In the genomic region with DNA sequence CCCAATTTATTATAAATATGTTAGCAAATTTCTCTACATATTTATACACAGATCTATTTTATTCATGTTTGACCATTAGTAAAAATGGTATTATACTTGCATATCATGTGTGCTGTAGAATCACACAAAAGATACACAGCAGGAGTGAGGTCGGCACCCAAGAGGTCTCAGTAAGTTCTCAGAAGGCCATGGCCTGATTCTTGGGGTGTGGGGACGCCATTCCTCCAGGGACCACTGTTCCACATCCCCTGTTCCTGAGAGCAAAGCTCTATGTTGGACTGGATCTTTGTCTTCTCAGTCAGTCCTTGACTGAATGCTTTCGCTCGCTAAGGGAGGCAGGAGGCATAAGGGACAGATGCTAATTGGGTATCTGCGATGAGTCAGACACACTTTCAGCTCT, we compare ENCODE assay signal across 15 mouse cellular contexts. TPM values are rescaled to one million over a fixed set of nuclear protein-coding genes. Genes with fewer than 3 reads are reported as not detected.
"Had no signal": no experiment of that assay in that cellular context is flagged by ENCODE, and none has a peak within 500 bp of the region (broad histone marks: within the 10 kb centered on the region; RNA-seq: fewer than 3 reads in every experiment).

A gene (plus strand): TSS at position 301 of the 400 bp plus-strand sequence.

- H3K9me3 ChIP-seq: limb, embryonic 12.5 days; liver, embryonic 13.5 days; midbrain, embryonic 13.5 days; neural tube, embryonic 15.5 days had no signal

- H3K36me3 ChIP-seq: limb, embryonic 12.5 days; liver, embryonic 13.5 days; midbrain, embryonic 13.5 days; neural tube, embryonic 15.5 days had no signal

- H3K4me2 ChIP-seq: limb, embryonic 12.5 days; liver, embryonic 13.5 days; midbrain, embryonic 13.5 days; neural tube, embryonic 15.5 days had no signal

- ATAC-seq: inflammation-experienced regulatory T-cells, adult 6 months; liver, postnatal 0 days; midbrain, embryonic 13.5 days had no signal

- H3K27ac ChIP-seq: layer of hippocampus, adult 2 months; limb, embryonic 12.5 days; midbrain, embryonic 13.5 days; neural tube, embryonic 15.5 days had no signal

- H3K4me3 ChIP-seq: layer of hippocampus, adult 2 months; limb, embryonic 12.5 days; liver, embryonic 13.5 days; midbrain, embryonic 13.5 days; myocyte; neural tube, embryonic 15.5 days had no signal

- H3K9ac ChIP-seq: limb, embryonic 12.5 days; liver, embryonic 13.5 days; liver, postnatal 0 days; midbrain, embryonic 13.5 days; neural tube, embryonic 15.5 days had no signal

- DNase-seq: kidney, adult 9 months; kidney, postnatal 10 days; kidney, postnatal 4 days; liver; liver, embryonic 13.5 days; liver, postnatal 0 days; right cerebral cortex, postnatal 4 days; spleen, adult 18-20 months; thymus, postnatal 4 days had no signal

- H3K27me3 ChIP-seq: neural tube, embryonic 15.5 days had no signal

- H3K4me1 ChIP-seq: limb, embryonic 12.5 days; midbrain, embryonic 13.5 days; neural tube, embryonic 15.5 days had no signal

RNA-seq across cellular contexts. Expression of the gene that starts here (rescaled TPM):
- polyA plus RNA-seq: inflammation-experienced regulatory T-cells, adult 6 months; myocyte had no signal
